Mouse (Mus musculus): ENCODE data around the gene Sec16a. TPM values are rescaled to one million over a fixed set of nuclear protein-coding genes. Genes with fewer than 3 reads are reported as not detected.

The Sec16a gene
- polyA plus RNA-seq, 1 experiment from 2014 or later = 49.4 TPM

- CTCF ChIA-PET = interaction anchor here (1.2 kb wide), 1 partner anchor 32 kb away, joined by 3 read pairs; the partner anchor contains the start of gene Inpp5e
- in situ Hi-C loops (cut with MboI; ENCODE audit: low pct_unique_long_range_greater_than_20kb) = loop anchor here (25.0 kb wide), 1 partner anchor 471 kb away; the partner anchor contains the start of genes Med22, Rpl7a, Surf1 and Surf2
Observed at GRCm38 (mm10) chr2:26441261-26441660, 3.8 kb downstream of the Sec16a start.

GRCm38 (mm10) chr2:26439671-26440070 is 5.3 kb downstream of the Sec16a start:
- in situ Hi-C loops (cut with MboI; ENCODE audit: low pct_unique_long_range_greater_than_20kb) = loop anchor here (25.0 kb wide), 1 partner anchor 473 kb away; the partner anchor contains the start of genes Med22, Rpl7a, Surf1 and Surf2
- CTCF ChIA-PET = no interaction called here
- ATAC-seq = no peak

More at GRCm38 (mm10) chr2:26441261-26441660, 3.8 kb downstream of the Sec16a start:
- ATAC-seq (no peak), DNase-seq (ENCODE audit: low read depth, low spot score) (no peak)
- H3K27me3 ChIP-seq = no peaks in the 10 kb centered on the region
- no peak for TF ChIP-seq CTCF (IDR thresholded peaks at IDR 0.05)
- POLR2A ChIA-PET = no interaction called here

GRCm38 (mm10) chr2:26438373-26438772 is 6.6 kb downstream of the Sec16a start:
- no peak for ATAC-seq
- TF ChIP-seq CTCF (IDR thresholded peaks at IDR 0.05) = no peak
- DNase-seq (ENCODE audit: low read depth, low spot score) = no peak
- CTCF ChIA-PET = interaction anchor here (1.1 to 1.3 kb wide), 2 partner anchors 21 to 29 kb away, joined by 3 read pairs; no protein-coding TSS in a partner anchor
- POLR2A ChIA-PET = no interaction called here
- in situ Hi-C loops (cut with MboI; ENCODE audit: low pct_unique_long_range_greater_than_20kb) = loop anchor here (25.0 kb wide), 1 partner anchor 474 kb away; the partner anchor contains the start of genes Med22, Rpl7a, Surf1 and Surf2
- no peaks in the 10 kb centered on the region for H3K27me3 ChIP-seq

More at GRCm38 (mm10) chr2:26439671-26440070, 5.3 kb downstream of the Sec16a start:
- no peak for TF ChIP-seq CTCF (IDR thresholded peaks at IDR 0.05)
- POLR2A ChIA-PET = no interaction called here
- H3K27me3 ChIP-seq = no peaks in the 10 kb centered on the region
- no peak for DNase-seq (ENCODE audit: low read depth, low spot score)

- ATAC-seq (no peak), DNase-seq (ENCODE audit: low read depth, low spot score) (no peak)
- POLR2A ChIA-PET = no interaction called here
- in situ Hi-C loops (cut with MboI; ENCODE audit: low pct_unique_long_range_greater_than_20kb) = loop anchor here (25.0 kb wide), 1 partner anchor 475 kb away; the partner anchor contains the start of genes Med22, Rpl7a, Surf1 and Surf2
- no peak for TF ChIP-seq CTCF (IDR thresholded peaks at IDR 0.05)
- CTCF ChIA-PET = interaction anchor here (3.0 kb wide), 1 partner anchor 28 kb away, joined by 10 read pairs; the partner anchor contains the start of gene Inpp5e
- no peaks in the 10 kb centered on the region for H3K27me3 ChIP-seq
Observed at GRCm38 (mm10) chr2:26437221-26437620, 7.8 kb downstream of the Sec16a start.

- H3K27me3 ChIP-seq = no peaks in the 10 kb centered on the region
- ATAC-seq (no peak), DNase-seq (ENCODE audit: low read depth, low spot score) (no peak)
- in situ Hi-C loops (cut with MboI; ENCODE audit: low pct_unique_long_range_greater_than_20kb) = loop anchor here (25.0 kb wide), 1 partner anchor 477 kb away; the partner anchor contains the start of genes Med22, Rpl7a, Surf1 and Surf2
- CTCF ChIA-PET = interaction anchor here (1.3 to 3.0 kb wide), 3 partner anchors 8 to 26 kb away, joined by 3 to 10 read pairs (median 3); partner anchors contain the start of gene Inpp5e
- POLR2A ChIA-PET = no interaction called here
- TF ChIP-seq CTCF (IDR thresholded peaks at IDR 0.05) = no peak
Observed at GRCm38 (mm10) chr2:26434791-26435572, 10.0 kb downstream of the Sec16a start.

- ATAC-seq (no peak), DNase-seq (ENCODE audit: low read depth, low spot score) (no peak)
- in situ Hi-C loops (cut with MboI; ENCODE audit: low pct_unique_long_range_greater_than_20kb) = loop anchor here (25.0 kb wide), 1 partner anchor 482 kb away; the partner anchor contains the start of genes Med22, Rpl7a, Surf1 and Surf2
- POLR2A ChIA-PET = interaction anchor here (1.4 kb wide), 1 partner anchor 13 kb away, joined by 3 read pairs; no protein-coding TSS in a partner anchor
- CTCF ChIA-PET = no interaction called here
- no peaks in the 10 kb centered on the region for H3K27me3 ChIP-seq
- TF ChIP-seq CTCF (IDR thresholded peaks at IDR 0.05) = no peak
Observed at GRCm38 (mm10) chr2:26429851-26430250, 15.2 kb downstream of the Sec16a start.

GRCm38 (mm10) chr2:26424541-26424940 is 20.5 kb downstream of the Sec16a start:
- ATAC-seq = no peak
- ChIA-PET CTCF (interaction anchor here (1.5 kb wide), 1 partner anchor 15 kb away, joined by 3 read pairs; the partner anchor contains the start of gene Inpp5e), POLR2A (no interaction called here)
- H3K27me3 ChIP-seq = no peaks in the 10 kb centered on the region
- in situ Hi-C loops (cut with MboI; ENCODE audit: low pct_unique_long_range_greater_than_20kb) = no loop called here
- no peak for TF ChIP-seq CTCF (IDR thresholded peaks at IDR 0.05)
- no peak for DNase-seq (ENCODE audit: low read depth, low spot score)

GRCm38 (mm10) chr2:26423086-26423485 is 21.9 kb downstream of the Sec16a start:
- no peak for DNase-seq (ENCODE audit: low read depth, low spot score)
- ChIA-PET POLR2A (interaction anchor here (1.2 kb wide), 1 partner anchor 9 kb away, joined by 3 read pairs; no protein-coding TSS in a partner anchor), CTCF (interaction anchor here (1.2 kb wide), 1 partner anchor 12 kb away, joined by 3 read pairs; no protein-coding TSS in a partner anchor)
- in situ Hi-C loops (cut with MboI; ENCODE audit: low pct_unique_long_range_greater_than_20kb) = no loop called here
- TF ChIP-seq CTCF (IDR thresholded peaks at IDR 0.05) = no peak
- ATAC-seq = no peak
- no peaks in the 10 kb centered on the region for H3K27me3 ChIP-seq

GRCm38 (mm10) chr2:26421969-26422368 is 23.0 kb downstream of the Sec16a start:
- no peak for ATAC-seq
- POLR2A ChIA-PET = interaction anchor here (0.6 to 1.2 kb wide), 2 partner anchors 8 to 10 kb away, joined by 3 read pairs; no protein-coding TSS in a partner anchor
- no peak for TF ChIP-seq CTCF (IDR thresholded peaks at IDR 0.05)
- in situ Hi-C loops (cut with MboI; ENCODE audit: low pct_unique_long_range_greater_than_20kb) = no loop called here
- H3K27me3 ChIP-seq = no peaks in the 10 kb centered on the region
- CTCF ChIA-PET = no interaction called here
- DNase-seq (ENCODE audit: low read depth, low spot score) = no peak

- ATAC-seq = no peak
- no peak for DNase-seq (ENCODE audit: low read depth, low spot score)
- no peaks in the 10 kb centered on the region for H3K27me3 ChIP-seq
- ChIA-PET POLR2A (interaction anchor here (0.8 kb wide), 1 partner anchor 8 kb away, joined by 4 read pairs; no protein-coding TSS in a partner anchor), CTCF (interaction anchor here (1.1 to 3.1 kb wide), 2 partner anchors 9 to 20 kb away, joined by 3 to 15 read pairs; partner anchors contain the start of gene Inpp5e)
- in situ Hi-C loops (cut with MboI; ENCODE audit: low pct_unique_long_range_greater_than_20kb) = no loop called here
- TF ChIP-seq CTCF (IDR thresholded peaks at IDR 0.05) = no peak
Observed at GRCm38 (mm10) chr2:26418120-26418519, 26.9 kb downstream of the Sec16a start.

Data from Patski (cell line).